Mouse (Mus musculus): ENCODE measurements around the gene Ercc5. TPM values are rescaled to one million over a fixed set of nuclear protein-coding genes. Genes with fewer than 3 reads are reported as not detected.

Gene Ercc5
- total RNA-seq, 4 experiments from 2014 or later: 19.7 to 22.8 (median 21.5) TPM

DNA sequence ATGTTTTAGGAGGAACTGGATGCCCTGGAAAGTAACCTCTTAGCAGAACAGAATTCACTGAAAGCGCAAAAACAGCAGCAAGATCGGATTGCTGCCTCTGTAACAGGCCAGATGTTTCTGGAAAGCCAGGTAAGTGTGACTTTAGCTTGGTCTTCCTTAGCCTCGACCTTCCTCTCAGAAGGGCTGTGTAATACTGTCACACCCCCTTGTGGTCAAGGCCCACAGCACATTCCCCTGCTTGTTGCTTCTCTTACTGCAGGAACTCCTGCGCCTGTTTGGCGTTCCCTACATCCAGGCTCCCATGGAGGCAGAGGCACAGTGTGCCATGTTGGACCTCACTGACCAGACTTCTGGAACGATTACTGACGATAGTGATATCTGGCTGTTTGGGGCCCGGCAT, 26.4 kb downstream of the Ercc5 start:
- no peak for DNase-seq (ENCODE audit: low spot score in 2 of 2)

DNA sequence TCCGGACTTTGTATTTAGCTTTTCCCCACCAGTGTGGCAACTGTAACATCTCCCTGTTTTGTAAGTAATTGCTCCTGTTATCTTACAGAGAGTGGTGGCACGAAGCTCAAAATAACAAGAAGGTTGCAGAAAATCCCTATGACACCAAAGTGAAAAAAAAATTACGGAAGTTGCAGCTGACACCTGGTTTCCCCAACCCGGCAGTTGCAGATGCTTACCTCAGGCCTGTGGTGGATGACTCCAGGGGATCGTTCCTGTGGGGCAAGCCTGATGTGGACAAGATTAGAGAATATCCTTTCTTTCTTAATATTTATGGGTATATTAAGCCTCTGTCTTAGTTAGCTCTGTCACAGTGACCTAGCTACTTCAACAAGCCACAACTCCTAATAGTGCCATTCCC, 30.5 kb downstream of the Ercc5 start:
- no peak for DNase-seq (ENCODE audit: low spot score in 2 of 2)

DNA sequence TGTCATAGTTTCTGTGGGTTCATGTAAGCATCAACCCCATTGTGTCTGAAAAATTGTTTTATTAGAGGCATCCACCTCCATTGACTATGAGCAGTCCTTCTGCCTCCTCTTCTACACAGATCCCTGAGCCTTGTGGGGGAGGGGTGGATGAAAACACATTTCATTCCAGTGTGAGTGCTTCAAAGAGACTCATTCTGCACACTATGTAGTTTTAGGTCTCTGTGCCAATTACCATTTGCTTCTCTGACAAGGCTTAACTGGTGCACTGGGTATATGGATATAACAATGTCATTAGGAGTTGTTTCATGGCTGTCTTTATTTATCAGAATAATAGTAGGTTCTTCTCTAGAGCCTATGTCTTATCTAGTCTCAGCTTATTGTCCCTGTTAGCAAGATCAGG, 38.9 kb downstream of the Ercc5 start:
- DNase-seq (ENCODE audit: low spot score in 2 of 2): no peak

DNA sequence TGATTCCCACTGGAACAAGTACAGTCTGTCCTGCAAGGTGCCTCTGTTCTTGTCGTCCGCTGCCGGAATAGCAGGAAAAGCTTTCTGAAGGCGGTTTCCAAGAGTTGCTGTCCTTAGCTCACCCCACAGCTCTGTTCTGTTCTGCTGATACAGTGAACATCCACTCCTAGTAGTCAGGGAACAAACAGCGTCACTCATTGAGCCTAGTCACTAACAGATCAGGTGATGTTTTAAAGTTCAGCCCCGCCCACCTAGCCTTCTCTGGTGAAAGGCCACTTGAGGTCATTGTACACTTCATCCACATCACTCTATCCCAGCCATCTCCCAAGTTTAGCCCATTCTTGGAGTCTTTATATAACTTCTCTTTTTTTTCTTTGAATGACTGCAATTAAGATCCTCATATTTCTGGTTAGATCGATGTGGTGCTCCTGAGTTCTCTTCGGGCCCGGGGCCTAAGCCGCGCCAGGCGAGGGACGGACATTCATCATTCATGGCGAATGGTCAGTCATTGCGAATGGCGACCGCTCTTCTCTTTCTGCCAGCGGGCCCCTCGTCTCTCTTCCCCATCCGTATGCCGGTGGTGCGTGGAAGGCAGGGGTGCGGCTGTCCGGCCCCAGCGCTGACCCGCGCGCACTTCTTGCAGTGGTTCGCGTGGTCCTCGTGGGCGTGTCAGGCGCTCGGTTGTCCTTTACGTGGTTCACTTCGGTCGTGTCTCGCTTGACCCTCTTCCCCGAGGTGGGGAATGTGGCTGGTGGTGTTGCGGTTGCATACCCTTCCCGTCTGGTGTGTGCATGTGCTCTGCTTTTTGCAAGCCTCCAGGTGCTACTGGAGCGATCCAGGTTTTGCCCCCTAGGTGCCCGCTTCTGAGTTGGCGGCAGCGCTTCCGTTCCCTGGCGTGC, 51.0 kb downstream of the Ercc5 start:
- DNase-seq (ENCODE audit: low spot score in 2 of 2): peak; percentile 16 to 30

DNA sequence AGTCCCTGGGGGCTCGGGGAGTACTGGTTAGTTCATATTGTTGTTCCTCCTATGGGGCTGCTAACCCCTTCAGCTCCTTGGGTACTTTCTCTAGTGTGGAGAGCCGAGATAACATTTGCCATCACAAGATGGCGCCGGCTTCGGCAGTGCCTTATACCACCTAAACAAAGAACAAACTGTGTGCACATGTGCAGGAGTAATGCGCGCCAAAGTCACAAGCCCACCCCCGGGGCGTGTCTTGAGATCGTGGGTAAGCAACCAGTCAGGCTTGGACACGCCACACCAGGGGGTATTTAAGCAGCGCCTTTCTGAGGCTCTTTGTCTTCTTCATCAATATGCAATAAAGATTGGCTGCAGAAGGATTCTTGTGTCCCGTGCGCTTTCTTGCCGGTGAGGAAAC, 55.3 kb downstream of the Ercc5 start:
- DNase-seq (ENCODE audit: low spot score in 2 of 2): no peak

DNA sequence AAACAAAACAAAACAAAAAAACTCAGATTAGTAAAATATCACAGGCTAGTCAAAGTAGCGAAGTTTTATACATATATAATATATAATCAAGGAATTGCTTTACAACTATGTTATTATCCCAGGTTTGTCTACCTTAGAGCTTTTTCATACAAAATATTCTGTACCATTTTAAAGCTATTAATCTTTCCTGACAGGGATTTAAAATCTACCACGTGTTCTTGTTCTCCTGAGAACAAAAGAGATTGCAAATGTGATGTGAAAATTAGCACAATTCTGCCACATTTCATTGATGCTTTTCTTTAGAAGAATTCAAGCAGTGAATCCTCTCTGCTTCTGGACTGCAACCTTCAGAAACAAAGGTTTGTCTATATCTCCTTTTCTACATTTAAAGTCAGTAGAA, 66.9 kb downstream of the Ercc5 start:
- DNase-seq (ENCODE audit: low spot score in 2 of 2): no peak

DNA sequence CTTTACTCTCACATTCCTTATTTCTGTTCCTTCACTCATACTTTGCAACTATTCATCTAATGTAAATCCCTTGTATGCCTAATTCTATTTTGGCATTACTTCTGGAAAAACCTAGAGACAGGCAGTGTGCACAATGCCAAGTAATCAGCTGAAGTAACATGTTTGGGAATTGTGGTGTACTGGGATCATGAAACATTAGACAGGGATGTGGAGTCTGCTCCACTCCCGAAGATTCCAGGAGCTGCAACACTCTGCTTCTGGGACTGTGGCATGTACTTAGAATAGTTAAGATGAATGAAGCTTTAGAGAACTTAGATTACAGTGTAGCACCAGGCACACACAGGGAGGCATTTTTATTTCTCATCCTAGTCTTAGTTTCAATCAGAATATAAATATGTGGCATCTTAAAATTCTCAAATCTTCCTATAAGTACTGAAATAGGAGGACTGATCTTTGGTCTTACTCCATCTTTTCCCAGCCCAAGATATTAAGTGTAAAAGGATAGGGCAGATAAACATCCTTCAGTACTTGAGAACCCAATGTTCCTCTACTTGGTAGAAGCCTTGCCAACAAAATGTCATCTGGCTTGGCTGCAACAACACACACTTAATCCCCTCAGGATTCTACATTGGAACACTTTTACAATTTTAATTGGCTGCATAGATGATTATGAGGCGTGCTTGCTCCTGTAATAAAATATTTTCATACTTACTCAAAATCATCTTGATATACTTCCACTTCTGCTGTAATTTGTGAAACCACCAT, 69.0 kb downstream of the Ercc5 start:
- DNase-seq (ENCODE audit: low spot score in 2 of 2): no peak

DNA sequence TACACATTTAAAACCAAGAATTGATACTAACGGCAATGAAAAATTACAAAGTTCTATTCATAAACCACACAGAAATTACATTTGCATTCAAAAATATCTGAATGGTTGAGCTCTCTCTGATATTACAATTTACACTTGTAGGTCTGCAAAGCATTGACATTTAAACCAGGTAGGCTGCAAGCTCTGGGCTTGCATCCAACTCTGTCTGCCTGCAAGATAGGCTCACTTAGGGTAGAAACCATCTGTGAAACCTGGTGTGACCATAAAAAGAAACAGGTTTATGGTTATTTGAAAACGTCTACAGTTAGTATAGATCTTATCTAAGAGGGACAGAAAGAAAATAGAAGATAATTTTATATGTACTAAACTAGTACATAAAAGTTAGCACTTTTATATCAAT, 69.6 kb downstream of the Ercc5 start:
- DNase-seq (ENCODE audit: low spot score in 2 of 2): peak in 1 of 2 experiments; percentile 26

DNA sequence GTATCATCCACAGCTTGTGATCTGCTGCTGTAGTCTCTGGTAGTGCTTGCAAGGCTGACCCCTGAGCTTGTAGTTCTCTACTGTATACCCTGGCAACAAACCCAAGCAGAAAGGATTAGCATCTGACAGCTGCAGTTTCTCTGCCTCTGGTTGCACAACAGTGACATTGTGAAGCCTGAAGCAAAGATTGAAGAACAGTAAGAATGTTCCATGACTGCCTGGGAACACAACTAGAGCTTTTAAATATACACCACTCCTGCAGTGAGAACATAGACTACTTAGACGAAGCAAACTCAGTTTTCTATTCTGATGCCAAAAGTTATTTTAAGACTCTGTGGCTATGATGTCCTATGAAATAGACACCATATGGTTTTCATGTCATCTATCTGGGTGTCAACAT, 71.3 kb downstream of the Ercc5 start, which contains the start of gene Mettl21e:
Gene Mettl21e, minus strand, starts transcription at position 86 of the 400 bp plus-strand sequence.
- no peak for DNase-seq (ENCODE audit: low spot score in 2 of 2)

DNA sequence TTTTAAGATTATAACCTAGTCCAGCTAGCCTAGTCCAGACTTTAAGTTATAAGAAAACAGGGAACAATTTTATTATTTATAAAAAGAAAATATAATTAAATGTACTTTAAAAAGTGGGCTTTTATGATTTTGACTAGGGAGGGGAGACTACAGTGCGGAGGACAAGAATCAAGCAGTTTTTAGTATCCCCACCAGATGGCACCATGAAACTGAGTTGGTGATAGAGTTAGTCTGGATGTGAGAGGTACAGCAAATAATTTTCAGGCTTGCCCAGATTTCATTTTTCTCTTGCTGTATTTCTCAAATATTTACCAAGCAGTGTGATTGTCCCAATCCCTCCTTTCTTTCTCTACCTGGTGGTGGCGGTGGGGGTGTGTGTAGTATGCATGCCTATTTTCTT, 81.5 kb downstream of the Ercc5 start:
- DNase-seq (ENCODE audit: low spot score in 2 of 2): peak in 1 of 2 experiments; percentile 36

Other genes with a start within 250 kb of the Ercc5 start
- 10 to 100 TPM; 50.9 to 54.9 (median 51.3) TPM for gene Tpp2, start 214.1 kb upstream of the Ercc5 start, total RNA-seq (2022)
- under 1 TPM in 2 of 4 experiments, not detected in 2; 0.12 to 0.25 TPM for gene Mettl21c, start 127.7 kb upstream of the Ercc5 start, total RNA-seq (2022)
- not detected for gene Gm8251, start 85.8 kb upstream of the Ercc5 start, total RNA-seq (2022)
- 1 to 10 TPM; 6.7 to 8.2 (median 7.4) TPM for gene Tex30, start 45.3 kb upstream of the Ercc5 start, total RNA-seq (2022)
- gene Kdelc1, start 28.9 kb upstream of the Ercc5 start, total RNA-seq (2022): 10 to 100 TPM in 2 of 4 experiments, 1 to 10 TPM in 2; 9.4 to 10.6 (median 10.1) TPM
- 10 to 100 TPM; 29.7 to 47.3 (median 36.8) TPM for gene Bivm, start 28.8 kb upstream of the Ercc5 start, total RNA-seq (2022)
- not detected for gene Mettl21e, start 71.2 kb downstream of the Ercc5 start, total RNA-seq (2022)

Measured in layer of hippocampus, adult 8-10 months (tissue).